Mouse (Mus musculus) kidney, adult 9 months (tissue): Measurements from ENCODE around the gene Mypop.

Source experiments
- DNase-seq: peaks from one replicate; pipeline ENCODE4 v3.0.0; 2022

Gene Mypop

DNA sequence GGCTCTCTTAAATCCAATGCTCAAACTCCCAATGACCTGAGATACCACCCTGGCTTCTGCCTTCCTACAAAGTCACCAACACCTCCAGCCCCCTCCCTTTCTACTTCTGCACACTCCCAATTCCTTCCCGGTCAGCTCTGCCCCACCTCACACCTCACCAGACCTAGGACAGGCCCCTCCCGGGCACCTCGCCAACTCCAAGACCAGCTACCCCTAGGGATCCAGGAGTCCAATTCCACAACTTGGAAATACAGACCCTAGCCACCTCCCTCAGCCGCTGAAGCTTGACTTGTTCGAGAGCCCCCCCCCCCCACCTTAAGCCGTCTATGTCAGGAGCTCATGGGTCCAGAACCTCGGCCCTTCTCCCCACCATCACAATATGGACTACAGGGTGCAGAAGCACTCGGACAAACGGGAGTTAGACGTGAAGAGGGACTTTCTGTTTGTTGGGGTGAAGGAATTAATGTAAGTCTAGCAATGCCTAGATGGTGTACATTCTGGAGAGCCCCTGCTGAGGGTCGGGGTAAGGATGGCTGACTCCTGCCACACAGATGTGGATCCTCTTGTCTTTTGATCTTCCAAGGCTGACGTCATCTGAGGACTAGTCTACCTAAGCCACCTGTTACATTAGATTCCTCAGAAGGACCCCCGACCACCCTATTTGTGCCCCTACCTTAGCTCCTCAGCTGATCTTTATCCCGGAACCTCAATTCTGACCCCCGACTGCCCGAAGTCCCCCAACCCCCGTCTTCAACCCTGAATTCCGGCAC, 31.3 kb downstream of the Mypop start:
- DNase-seq: no peak

DNA sequence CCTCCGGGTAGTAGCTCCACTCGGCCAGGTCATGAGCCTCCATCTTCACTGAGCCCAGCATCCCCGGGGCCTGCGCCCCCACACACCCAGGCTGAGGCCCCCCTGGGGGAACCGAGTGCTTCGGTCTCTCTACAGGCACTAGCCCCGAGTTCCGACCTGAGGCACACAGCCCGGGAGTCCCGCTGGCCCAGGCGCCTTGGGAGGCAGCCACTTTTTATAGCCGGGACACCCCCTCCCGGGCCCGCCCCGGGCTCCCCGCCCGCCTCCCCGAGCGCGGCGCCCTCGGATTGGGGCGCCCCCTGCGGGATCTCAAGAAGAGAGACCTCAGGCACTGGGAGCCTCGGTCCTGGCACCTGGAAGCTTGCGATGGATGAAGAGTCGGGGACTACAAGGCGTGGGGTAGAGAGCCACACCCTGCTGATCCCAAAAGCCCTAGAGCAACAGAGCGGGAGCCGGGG, 32.3 kb downstream of the Mypop start, which contains the start of gene Foxa3:
TSS of gene Foxa3 (minus strand) at position 182 of the 458 bp plus-strand sequence.
- DNase-seq: peak; percentile 46

DNA sequence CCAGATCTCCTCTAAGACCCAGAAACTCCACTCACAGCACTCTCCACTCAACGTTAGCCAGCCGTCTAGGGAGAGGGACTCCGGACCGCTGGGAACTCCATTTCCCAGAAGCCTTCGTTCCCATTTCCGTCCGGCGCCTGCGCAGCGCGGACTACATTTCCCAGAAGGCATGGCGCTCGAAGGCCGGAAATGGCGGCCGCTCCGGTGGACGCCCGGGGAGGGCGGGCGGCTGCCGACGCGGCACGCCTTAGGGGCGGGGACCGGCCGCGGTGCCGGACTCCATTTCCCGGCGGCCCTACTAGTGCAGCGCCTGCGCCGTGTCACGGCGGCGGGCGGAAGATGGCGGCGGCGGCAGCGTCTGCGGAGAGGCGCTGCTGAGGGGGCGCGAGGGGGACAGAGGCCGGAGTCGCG, 33.1 kb downstream of the Mypop start, which contains the start of gene Sympk:
TSS of gene Sympk (plus strand) at position 282 of the 411 bp plus-strand sequence.
- peak; percentile 96 for DNase-seq

DNA sequence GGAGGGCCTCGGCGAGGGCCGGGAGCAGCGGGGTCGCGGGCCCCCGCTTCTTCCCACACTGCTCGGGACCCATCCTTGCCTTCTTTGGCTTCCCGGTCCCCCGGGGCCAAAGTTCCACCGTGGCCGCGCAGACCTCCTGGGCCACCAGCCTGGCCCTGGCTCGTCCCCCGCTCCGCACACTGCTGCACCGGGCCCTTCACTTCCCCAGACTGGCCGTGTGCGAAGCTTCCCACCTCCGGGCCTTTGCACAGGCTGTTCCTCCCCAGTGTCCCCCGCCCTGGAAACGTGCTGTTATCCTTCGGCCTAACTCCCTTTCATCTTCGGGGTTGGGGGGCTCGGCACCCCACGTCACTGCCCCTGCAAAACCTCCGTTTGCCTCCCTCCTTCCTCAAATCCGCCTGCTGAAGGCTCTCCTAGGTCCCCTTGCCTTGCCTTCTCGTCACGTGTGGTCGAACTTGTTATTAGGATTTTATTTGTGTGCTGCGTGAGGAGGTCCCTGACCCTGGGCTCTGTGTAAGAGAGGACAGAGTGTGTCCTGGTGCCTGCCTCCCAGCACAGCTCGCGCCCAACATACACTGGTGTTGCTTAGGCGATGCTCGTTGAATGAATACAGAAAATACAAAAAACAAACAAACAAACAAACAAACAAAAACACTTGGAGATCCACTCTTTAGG, 33.7 kb downstream of the Mypop start:
- DNase-seq: peak; percentile 49

DNA sequence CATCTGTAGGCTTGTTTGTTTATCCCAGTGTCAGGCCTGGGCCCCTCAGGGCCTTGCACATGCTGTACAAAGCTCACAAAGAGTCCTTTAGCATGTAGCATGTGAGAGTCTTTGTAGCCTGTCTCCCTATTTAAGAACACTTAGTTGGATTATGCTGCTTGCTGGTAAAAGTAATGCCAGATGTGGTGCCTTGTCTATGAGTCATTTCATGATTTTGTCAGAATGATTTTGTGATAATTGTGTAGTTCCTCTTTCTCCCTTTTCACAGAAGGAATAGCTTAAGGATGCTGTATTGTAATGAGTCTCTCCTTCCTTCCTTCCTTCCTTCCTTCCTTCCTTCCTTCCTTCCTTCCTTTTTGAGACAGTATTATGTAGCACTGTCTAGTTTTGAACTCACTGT, 37.0 kb downstream of the Mypop start:
- no peak for DNase-seq

DNA sequence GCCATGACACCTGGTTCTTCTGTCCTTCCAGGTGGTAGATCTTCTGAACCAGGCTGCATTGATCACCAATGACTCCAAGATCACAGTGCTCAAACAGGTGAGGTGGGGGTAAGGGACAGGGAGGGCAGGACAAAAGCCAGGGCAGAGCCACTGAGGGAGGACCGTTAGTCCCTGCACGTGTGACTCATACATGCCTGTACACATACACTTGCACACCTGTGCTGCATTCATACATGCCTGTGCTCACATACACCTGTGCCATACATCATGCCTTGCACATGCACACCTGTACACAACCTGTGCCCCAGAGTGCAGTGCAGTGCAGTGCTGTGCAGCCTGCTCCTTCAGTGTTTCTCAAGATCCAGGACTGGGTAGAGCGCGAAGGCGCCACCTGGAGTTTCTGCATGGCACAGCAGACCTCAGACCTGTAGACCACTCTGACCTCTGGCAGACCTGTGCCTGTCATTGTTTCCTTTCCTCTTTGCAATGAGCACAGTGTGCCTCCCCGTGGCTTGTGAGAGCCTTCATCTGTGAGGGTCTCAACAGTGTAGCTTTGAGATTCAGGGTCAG, 38.1 kb downstream of the Mypop start:
- DNase-seq: peak; percentile 71

DNA sequence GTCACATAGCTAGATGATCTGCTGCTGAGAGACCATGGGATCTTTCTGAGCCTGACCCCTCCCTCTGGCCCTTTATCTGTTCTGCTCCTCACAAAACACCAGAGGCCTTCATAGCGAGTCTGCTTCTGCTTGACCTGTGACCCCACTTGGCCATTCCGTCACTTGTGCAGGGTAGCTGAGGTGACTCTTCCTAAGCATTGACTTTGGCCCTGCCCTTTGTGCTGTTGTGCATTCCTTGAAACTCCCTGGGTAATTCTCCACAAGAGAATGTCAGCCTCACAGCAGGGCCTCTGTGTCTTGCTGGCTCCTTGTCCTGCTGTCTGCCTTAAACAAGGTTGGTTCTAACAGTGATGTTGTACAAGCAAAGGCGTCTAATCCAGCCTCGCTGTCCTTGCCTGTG, 40.6 kb downstream of the Mypop start:
- DNase-seq: peak; percentile 29

DNA sequence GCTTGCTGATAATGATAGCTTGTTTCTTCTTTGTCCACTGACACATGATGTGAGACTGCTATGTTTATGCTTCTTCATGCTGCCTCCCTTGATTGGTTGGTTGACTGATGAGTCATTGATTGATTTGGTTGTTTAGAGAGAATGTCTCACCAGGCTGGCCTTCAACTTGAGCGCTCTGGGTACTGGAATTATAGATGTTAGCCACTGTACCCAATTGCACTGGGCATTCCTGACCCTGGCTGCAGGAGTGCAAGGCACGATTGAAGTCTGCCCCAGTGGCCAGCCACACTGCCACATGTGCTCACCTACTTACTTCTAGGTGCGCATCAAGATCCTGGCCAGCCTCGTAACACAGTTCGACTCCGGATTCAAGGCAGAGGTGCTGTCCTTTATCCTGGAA, 53.6 kb downstream of the Mypop start:
- no peak for DNase-seq

DNA sequence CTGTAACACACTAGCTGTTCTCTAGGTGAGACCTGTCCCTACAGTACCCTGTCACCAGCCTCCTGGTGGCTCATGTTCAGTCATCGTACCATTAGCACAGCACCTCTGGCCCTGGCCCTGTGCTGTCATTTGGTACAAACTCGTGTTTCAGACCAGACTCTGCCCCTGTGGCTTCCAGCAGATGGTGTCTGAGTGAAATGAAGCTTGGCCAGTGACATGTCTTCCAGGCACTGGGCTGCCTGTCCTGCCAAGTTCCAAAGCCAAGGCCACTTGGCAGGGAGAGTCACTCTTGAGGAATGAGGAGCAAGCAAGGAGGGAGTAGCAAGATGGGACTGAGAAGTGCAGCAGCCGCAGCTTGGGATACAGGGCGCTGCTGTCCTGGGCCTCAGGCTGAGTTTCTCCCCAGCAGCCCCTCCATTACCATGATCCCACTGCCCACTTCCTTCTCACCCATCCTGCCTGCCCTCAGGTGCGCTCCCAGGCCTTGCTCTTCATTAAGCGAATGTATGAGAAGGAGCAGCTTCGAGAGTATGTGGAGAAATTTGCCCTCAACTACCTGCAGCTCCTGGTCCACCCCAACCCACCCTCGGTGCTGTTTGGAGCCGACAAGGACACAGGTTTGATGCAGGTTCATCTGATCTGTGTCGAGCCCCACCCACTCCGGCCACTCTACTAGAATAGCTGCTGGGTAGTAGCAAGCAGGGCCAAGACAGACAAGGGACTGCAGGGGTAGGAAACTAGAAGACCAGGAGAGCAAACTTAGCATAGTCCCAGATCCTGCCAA, 55.4 kb downstream of the Mypop start:
- DNase-seq: no peak

DNA sequence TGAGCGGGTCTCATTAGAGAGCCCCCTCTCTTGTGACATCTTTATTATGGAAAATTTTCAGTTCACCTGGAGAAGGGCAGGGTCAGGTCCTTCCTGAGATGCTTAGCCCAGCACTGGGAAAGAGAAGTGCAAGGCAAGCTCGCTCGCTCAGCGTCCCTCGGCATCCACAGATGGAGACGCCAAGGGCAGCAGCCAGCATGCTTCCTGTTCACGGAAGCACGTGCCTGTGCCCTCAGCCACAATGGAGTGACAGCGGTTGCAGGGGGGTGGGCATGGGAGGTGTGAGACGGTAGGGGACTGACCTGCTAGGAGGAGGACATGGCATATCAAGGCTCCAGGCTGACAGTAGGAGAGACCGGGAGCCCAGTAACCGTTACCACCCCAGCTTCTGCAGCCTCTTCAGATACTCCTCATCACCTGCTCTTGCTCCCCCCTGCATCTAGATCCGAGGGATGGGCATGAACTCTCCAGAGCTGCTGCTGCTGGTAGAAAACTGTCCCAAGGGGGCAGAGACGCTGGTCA, 57.0 kb downstream of the Mypop start:
- no peak for DNase-seq

DNA sequence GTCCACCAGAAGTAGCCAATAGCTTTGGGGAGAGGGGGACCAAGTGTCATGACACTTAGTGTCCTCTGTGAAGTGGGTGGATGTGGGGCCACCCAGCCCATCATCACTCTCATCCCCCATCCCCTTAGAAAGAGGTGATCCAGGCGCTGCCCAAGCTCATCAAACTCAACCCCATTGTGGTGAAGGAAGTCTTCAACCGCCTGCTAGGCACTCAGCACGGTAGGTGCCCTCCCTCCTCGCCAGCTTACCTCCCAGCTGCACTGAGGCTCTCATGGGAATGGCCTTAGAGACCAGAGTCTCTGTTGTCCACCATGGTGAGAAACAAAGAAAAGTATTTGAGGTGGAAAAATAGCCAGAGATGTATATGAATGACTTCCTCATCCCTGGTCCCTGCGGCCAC, 58.2 kb downstream of the Mypop start:
- DNase-seq: no peak

DNA sequence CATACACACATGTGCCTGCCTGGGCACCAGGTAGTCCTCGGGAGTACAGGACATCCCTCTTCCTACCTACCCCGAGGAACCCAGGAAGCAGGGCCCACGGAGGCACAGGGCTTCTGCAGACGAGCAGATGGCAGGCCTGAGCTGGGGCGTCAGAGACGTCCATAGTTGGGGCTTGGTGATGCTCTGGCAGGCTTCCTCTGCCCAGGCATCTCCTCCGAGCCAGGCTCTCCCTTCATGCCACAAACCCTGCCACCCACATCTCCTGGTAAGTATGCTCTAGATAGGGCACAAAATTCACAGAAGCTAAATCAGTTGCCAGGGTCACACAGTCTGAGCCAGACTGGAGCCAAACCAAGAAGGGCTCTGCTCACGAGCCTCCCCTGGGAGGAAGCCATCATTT, 59.1 kb downstream of the Mypop start:
- DNase-seq: no peak

DNA sequence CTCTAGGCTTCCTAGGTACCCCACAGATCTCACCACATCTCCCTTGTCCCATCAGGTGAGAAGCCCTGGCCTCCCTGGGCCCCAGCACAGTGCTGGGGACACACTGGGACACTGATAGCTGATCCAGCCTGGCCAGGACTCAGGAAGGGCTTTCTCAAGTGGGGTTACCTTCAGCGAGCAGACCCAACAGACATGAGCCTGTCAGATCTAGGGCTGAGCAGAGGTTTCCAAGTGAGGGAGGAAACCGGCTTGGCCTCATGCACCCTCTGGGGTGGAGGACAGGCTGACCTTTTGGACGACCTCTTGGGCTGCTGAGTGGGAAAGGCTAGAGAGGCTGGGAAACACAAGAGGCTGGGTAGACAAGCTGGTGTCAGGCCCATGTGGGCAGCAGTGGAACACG, 60.1 kb downstream of the Mypop start:
- DNase-seq: no peak
